Mouse (Mus musculus): Measurements from ENCODE around the gene Slco2a1.

GRCm38 (mm10) chr9:103071541-103072203 lies 83.2 kb downstream of the Slco2a1 start:
- no peak for TF ChIP-seq CTCF (conservative IDR thresholded peaks at IDR 0.05; ENCODE audit: low read length)
- TF ChIP-seq POU5F1 (IDR thresholded peaks at IDR 0.05; ENCODE audit: borderline replicate concordance, low read length): no peak
- TF ChIP-seq NANOG (IDR thresholded peaks at IDR 0.05; ENCODE audit: borderline replicate concordance, low read length): no peak

Measured in E14TG2a.4 (cell line).